Mouse (Mus musculus) CH12.LX (cell line): ENCODE data around the gene Ppp4r4.

Experiments
- CTCF ChIP-seq, 2 experiments: IDR thresholded peaks in 1 of 2; conservative IDR thresholded peaks in 1 of 2; 2 replicates each; pipeline ENCODE4 v1.5.1; 2011 to 2012; ENCODE audit warnings: low read depth in 2 of 2, low read length in 2 of 2, improper control_type of control experiment in 1 of 2, inconsistent platforms in 1 of 2, mild to moderate bottlenecking in 1 of 2, moderate library complexity in 1 of 2
- E2F4 ChIP-seq: IDR thresholded peaks from 2 replicates; pipeline ENCODE4 v1.6.1; 2011; ENCODE audit warnings: low read depth, low read length, improper control_type of control experiment; ENCODE audit not compliant: insufficient replicate concordance
- MAZ ChIP-seq: IDR thresholded peaks from 2 replicates; pipeline ENCODE4 v1.6.1; 2012; ENCODE audit warnings: low read depth, mild to moderate bottlenecking, inconsistent platforms, low read length, improper control_type of control experiment, moderate library complexity
- POLR2A ChIP-seq: IDR thresholded peaks from 2 replicates; pipeline ENCODE4 v1.6.1; 2011; ENCODE audit warnings: low read depth, mild to moderate bottlenecking, improper control_type of control experiment, low read length
- TCF12 ChIP-seq: IDR thresholded peaks from 2 replicates; pipeline ENCODE4 v1.6.1; 2014; ENCODE audit warnings: low read depth, mild to moderate bottlenecking, inconsistent platforms, low read length, improper control_type of control experiment

DNA sequence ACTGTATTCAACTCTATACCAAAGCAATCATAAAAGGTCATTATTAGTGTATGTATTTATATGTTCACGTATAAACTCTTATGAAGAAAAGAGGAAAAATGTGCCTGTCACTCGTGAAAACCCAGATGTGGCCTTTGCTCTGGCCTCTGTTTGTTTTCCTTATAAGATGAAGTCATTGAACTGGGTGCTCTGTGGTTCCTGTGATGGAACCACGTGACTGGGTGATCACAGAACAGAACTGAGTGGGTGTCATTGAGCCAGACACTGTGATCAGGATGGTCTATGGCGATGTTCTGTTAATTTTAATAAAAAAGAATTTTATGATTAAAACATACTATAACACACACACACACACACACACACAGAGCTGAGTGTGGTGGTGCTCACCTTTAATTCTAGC, 83.7 kb downstream of the Ppp4r4 start:
- TF ChIP-seq MAZ (no peak), CTCF (conservative IDR thresholded peaks at IDR 0.05 in 1 of 2, IDR thresholded peaks at IDR 0.05 in 1 of 2; ENCODE audit: low read depth in 2 of 2, low read length in 2 of 2) (no peak), POLR2A (no peak), E2F4 (no peak), TCF12 (no peak)
